Mouse (Mus musculus): ENCODE measurements around the gene Leprot. TPM values are rescaled to one million over a fixed set of nuclear protein-coding genes. Genes with fewer than 3 reads are reported as not detected.

Leprot gene
- 41.2 and 43.1 TPM in 2 replicates for polyA plus RNA-seq (2012; rRNA removed)

GRCm38 (mm10) chr4:101647196-101647905 lies at the start of gene Leprot:
TSS of gene Leprot (plus strand) at chr4:101647718.
- Histone ChIP-seq H3K4me1 (ENCODE audit: control insufficient read depth, insufficient read depth, low read length) (no peaks in the 10 kb centered on the region; the same call in 1 of the 2 replicates), H3K27ac (ENCODE audit: insufficient read depth, low read length) (peak within 1 kb of the TSS; percentile 90), H3K4me3 (ENCODE audit: insufficient read depth, low read length) (peak within 1 kb of the TSS; percentile 84)
- TF ChIP-seq CTCF (IDR thresholded peaks at IDR 0.05; ENCODE audit: extremely low read depth, insufficient read depth, low read length) (no peak), POLR2A (IDR thresholded peaks at IDR 0.05; ENCODE audit: extremely low read depth, insufficient read depth, low read length) (peak; percentile 73; the same call in 1 of the 2 replicates)

- TF ChIP-seq POLR2A (IDR thresholded peaks at IDR 0.05; ENCODE audit: extremely low read depth, insufficient read depth, low read length) (no peak), CTCF (IDR thresholded peaks at IDR 0.05; ENCODE audit: extremely low read depth, insufficient read depth, low read length) (peak; percentile 41; the same call in 1 of the 2 replicates)
- no peaks in the 10 kb centered on the region; the same call in 1 of the 2 replicates for H3K4me1 ChIP-seq (ENCODE audit: control insufficient read depth, insufficient read depth, low read length)
- no peak overlapping the region for H3K27ac ChIP-seq (ENCODE audit: insufficient read depth, low read length)
- no peak overlapping the region for H3K4me3 ChIP-seq (ENCODE audit: insufficient read depth, low read length)
These were observed 45.8 kb upstream of the Leprot start for GRCm38 (mm10) chr4:101601758-101602157.

- H3K4me3 ChIP-seq (ENCODE audit: insufficient read depth, low read length): no peak overlapping the region
- no peak overlapping the region for H3K27ac ChIP-seq (ENCODE audit: insufficient read depth, low read length)
- TF ChIP-seq CTCF (IDR thresholded peaks at IDR 0.05; ENCODE audit: extremely low read depth, insufficient read depth, low read length) (no peak), POLR2A (IDR thresholded peaks at IDR 0.05; ENCODE audit: extremely low read depth, insufficient read depth, low read length) (no peak)
- no peaks in the 10 kb centered on the region; the same call in 1 of the 2 replicates for H3K4me1 ChIP-seq (ENCODE audit: control insufficient read depth, insufficient read depth, low read length)
These were observed 43.9 kb upstream of the Leprot start for GRCm38 (mm10) chr4:101603635-101604034.

GRCm38 (mm10) chr4:101616520-101616919 lies 31.0 kb upstream of the Leprot start:
- TF ChIP-seq CTCF (IDR thresholded peaks at IDR 0.05; ENCODE audit: extremely low read depth, insufficient read depth, low read length): no peak
- no peak for TF ChIP-seq POLR2A (IDR thresholded peaks at IDR 0.05; ENCODE audit: extremely low read depth, insufficient read depth, low read length)
- Histone ChIP-seq H3K27ac (ENCODE audit: insufficient read depth, low read length) (no peak overlapping the region), H3K4me3 (ENCODE audit: insufficient read depth, low read length) (no peak overlapping the region), H3K4me1 (ENCODE audit: control insufficient read depth, insufficient read depth, low read length) (peaks cover 9% of the 10 kb centered on the region)

GRCm38 (mm10) chr4:101617742-101618141 lies 29.8 kb upstream of the Leprot start:
- TF ChIP-seq CTCF (IDR thresholded peaks at IDR 0.05; ENCODE audit: extremely low read depth, insufficient read depth, low read length): no peak
- Histone ChIP-seq H3K4me1 (ENCODE audit: control insufficient read depth, insufficient read depth, low read length) (peaks cover 9% of the 10 kb centered on the region), H3K27ac (ENCODE audit: insufficient read depth, low read length) (no peak overlapping the region), H3K4me3 (ENCODE audit: insufficient read depth, low read length) (no peak overlapping the region)

GRCm38 (mm10) chr4:101620206-101620605 lies 27.3 kb upstream of the Leprot start:
- peaks cover 9% of the 10 kb centered on the region for H3K4me1 ChIP-seq (ENCODE audit: control insufficient read depth, insufficient read depth, low read length)
- 0 out of 2 replicates have a peak overlapping the region, but pooled peaks have one; percentile 21 for H3K27ac ChIP-seq (ENCODE audit: insufficient read depth, low read length)
- H3K4me3 ChIP-seq (ENCODE audit: insufficient read depth, low read length): no peak overlapping the region
- no peak for TF ChIP-seq POLR2A (IDR thresholded peaks at IDR 0.05; ENCODE audit: extremely low read depth, insufficient read depth, low read length)
- no peak for TF ChIP-seq CTCF (IDR thresholded peaks at IDR 0.05; ENCODE audit: extremely low read depth, insufficient read depth, low read length)

- Histone ChIP-seq H3K4me1 (ENCODE audit: control insufficient read depth, insufficient read depth, low read length) (peaks cover 9% of the 10 kb centered on the region), H3K27ac (ENCODE audit: insufficient read depth, low read length) (no peak overlapping the region), H3K4me3 (ENCODE audit: insufficient read depth, low read length) (no peak overlapping the region)
- TF ChIP-seq POLR2A (IDR thresholded peaks at IDR 0.05; ENCODE audit: extremely low read depth, insufficient read depth, low read length) (no peak), CTCF (IDR thresholded peaks at IDR 0.05; ENCODE audit: extremely low read depth, insufficient read depth, low read length) (no peak)
These were observed 26.3 kb upstream of the Leprot start for GRCm38 (mm10) chr4:101621241-101621640.

GRCm38 (mm10) chr4:101625278-101625677 lies 22.2 kb upstream of the Leprot start:
- Histone ChIP-seq H3K27ac (ENCODE audit: insufficient read depth, low read length) (no peak overlapping the region), H3K4me1 (ENCODE audit: control insufficient read depth, insufficient read depth, low read length) (no peaks in the 10 kb centered on the region), H3K4me3 (ENCODE audit: insufficient read depth, low read length) (no peak overlapping the region)
- TF ChIP-seq CTCF (IDR thresholded peaks at IDR 0.05; ENCODE audit: extremely low read depth, insufficient read depth, low read length) (no peak), POLR2A (IDR thresholded peaks at IDR 0.05; ENCODE audit: extremely low read depth, insufficient read depth, low read length) (no peak)

GRCm38 (mm10) chr4:101635596-101635995 lies 11.9 kb upstream of the Leprot start:
- Histone ChIP-seq H3K4me3 (ENCODE audit: insufficient read depth, low read length) (no peak overlapping the region), H3K4me1 (ENCODE audit: control insufficient read depth, insufficient read depth, low read length) (no peaks in the 10 kb centered on the region), H3K27ac (ENCODE audit: insufficient read depth, low read length) (no peak overlapping the region)
- TF ChIP-seq CTCF (IDR thresholded peaks at IDR 0.05; ENCODE audit: extremely low read depth, insufficient read depth, low read length): no peak
- no peak for TF ChIP-seq POLR2A (IDR thresholded peaks at IDR 0.05; ENCODE audit: extremely low read depth, insufficient read depth, low read length)

- TF ChIP-seq POLR2A (IDR thresholded peaks at IDR 0.05; ENCODE audit: extremely low read depth, insufficient read depth, low read length) (no peak), CTCF (IDR thresholded peaks at IDR 0.05; ENCODE audit: extremely low read depth, insufficient read depth, low read length) (no peak)
- H3K27ac ChIP-seq (ENCODE audit: insufficient read depth, low read length): no peak overlapping the region
- 0 out of 2 replicates have a peak, but pooled peaks cover 1% of the 10 kb centered on the region for H3K4me1 ChIP-seq (ENCODE audit: control insufficient read depth, insufficient read depth, low read length)
- no peak overlapping the region for H3K4me3 ChIP-seq (ENCODE audit: insufficient read depth, low read length)
These were observed 10.0 kb upstream of the Leprot start for GRCm38 (mm10) chr4:101637472-101637871.
